Mouse (Mus musculus) neural tube, embryonic 15.5 days (tissue): ENCODE measurements at regions not wholly inside any gene's neighbourhood (a gene's known extent, or its start where the extent isn't known, plus 50 kb on each side); places are given as distances from the start of the nearest gene placed in this dataset.
A peak's percentile ranks its signal among the peaks of the same experiment; 100 is the strongest.

Experiments used
- ATAC-seq: fragments of 200-750 bp; cut with Nextera tagmentation; 2 replicates; pipeline ENCODE4 v1.8.0; 2017; ENCODE audit warnings: mild to moderate bottlenecking, moderate TSS enrichment, moderate library complexity; ENCODE audit not compliant: low FRiP score
- H3K27ac ChIP-seq: fragments of 300-500 bp; sonication (generic); replicated peaks from 2 replicates; pipeline ENCODE4 v1.5.1; 2015; ENCODE audit warnings: mild to moderate bottlenecking, inconsistent platforms
- H3K27me3 ChIP-seq: fragments of 300-500 bp; sonication (generic); replicated peaks from 2 replicates; pipeline ENCODE4 v1.6.1; 2015; ENCODE audit warnings: inconsistent platforms
- H3K36me3 ChIP-seq: fragments of 300-500 bp; sonication (generic); 2 replicates; pipeline ENCODE4 v1.6.1; 2015; ENCODE audit warnings: inconsistent platforms
- H3K4me1 ChIP-seq: fragments of 300-500 bp; sonication (generic); 2 replicates; pipeline ENCODE4 v1.6.1; 2015; ENCODE audit warnings: inconsistent platforms
- H3K4me2 ChIP-seq: fragments of 300-500 bp; sonication (generic); 2 replicates; pipeline ENCODE4 v1.6.1; 2015; ENCODE audit warnings: inconsistent platforms, mild to moderate bottlenecking, moderate library complexity
- H3K4me3 ChIP-seq: fragments of 300-500 bp; sonication (generic); replicated peaks from 2 replicates; pipeline ENCODE4 v1.5.1; 2015; ENCODE audit warnings: mild to moderate bottlenecking, inconsistent platforms
- H3K9ac ChIP-seq: fragments of 300-500 bp; sonication (generic); replicated peaks from 2 replicates; pipeline ENCODE4 v1.6.1; 2015; ENCODE audit warnings: mild to moderate bottlenecking, inconsistent platforms
- H3K9me3 ChIP-seq: fragments of 300-500 bp; sonication (generic); replicated peaks from 2 replicates; pipeline ENCODE4 v1.6.1; 2016; ENCODE audit warnings: inconsistent platforms
- WGBS: fragments of 180-500 bp; shearing (Covaris S2); methylation state at CpG from one replicate; pipeline ENCODE4 v1.1.7; 2015; ENCODE audit warnings: mixed read lengths; 5-methylcytosine and 5-hydroxymethylcytosine counted together

GRCm38 (mm10) chr14:91776126-91776525 is 2114.4 kb downstream of the Pcdh9 start:
- Histone ChIP-seq H3K4me3 (no peak overlapping the region), H3K9me3 (no peaks in the 10 kb centered on the region), H3K9ac (no peak overlapping the region), H3K4me2 (no peak overlapping the region), H3K36me3 (no peaks in the 10 kb centered on the region), H3K27me3 (no peaks in the 10 kb centered on the region), H3K27ac (no peak overlapping the region), H3K4me1 (no peaks in the 10 kb centered on the region)
- 50% methylated on average over 2 of the region's 2 CpGs for WGBS
- ATAC-seq, result peak; percentile 74; the same call in 1 of the 2 replicates
